19 mouse cellular contexts compared by ENCODE assay signal in genomic region chr4:133223875-133224274, GRCm38 (mm10). TPM values are rescaled to one million over a fixed set of nuclear protein-coding genes. Genes with fewer than 3 reads are reported as not detected.
DNase-seq lines count a peak whose midpoint lies in the region; ATAC-seq and TF ChIP-seq lines count a peak whose summit lies in the region.
"Had no signal": no experiment of that assay in that cellular context is flagged by ENCODE, and none has a peak within 500 bp of the region (broad histone marks: within the 10 kb centered on the region; RNA-seq: fewer than 3 reads in every experiment).

No protein-coding gene starts in this region.

- H3K9ac ChIP-seq in hindbrain, embryonic 13.5 days, result peak overlapping the region; percentile 43; the same call in 1 of the 2 replicates
- no peak overlapping the region for H3K9ac ChIP-seq in hindbrain, embryonic 12.5 days
- H3K9ac ChIP-seq in embryonic facial prominence, embryonic 12.5 days, result 0 out of 2 replicates have a peak overlapping the region, but pooled peaks have one; percentile 7
- H3K9ac ChIP-seq in limb, embryonic 13.5 days, result 0 out of 2 replicates have a peak overlapping the region, but pooled peaks have one; percentile 35
- H3K9ac ChIP-seq: lung, embryonic 15.5 days; midbrain, embryonic 15.5 days had no signal

- no peaks in the 10 kb centered on the region for H3K36me3 ChIP-seq in hindbrain, embryonic 13.5 days
- no peaks in the 10 kb centered on the region for H3K36me3 ChIP-seq in hindbrain, embryonic 12.5 days
- H3K36me3 ChIP-seq in E14TG2a.4 (ENCODE audit: insufficient read depth, low read length), result no peaks in the 10 kb centered on the region
- no peaks in the 10 kb centered on the region for H3K36me3 ChIP-seq in embryonic facial prominence, embryonic 12.5 days
- H3K36me3 ChIP-seq in limb, embryonic 13.5 days, result no peaks in the 10 kb centered on the region
- H3K36me3 ChIP-seq in kidney, adult 2 months (ENCODE audit: control insufficient read depth, insufficient read depth, low read length), result no peaks in the 10 kb centered on the region
- H3K36me3 ChIP-seq: lung, embryonic 15.5 days; midbrain, embryonic 15.5 days had no signal

- no peak for ATAC-seq in hindbrain, embryonic 13.5 days (ENCODE audit: low FRiP score)
- ATAC-seq in hindbrain, embryonic 12.5 days (ENCODE audit: low FRiP score), result no peak
- no peak for ATAC-seq in embryonic facial prominence, embryonic 12.5 days (ENCODE audit: insufficient number of reproducible peaks, insufficient read depth, low FRiP score, low TSS enrichment)
- ATAC-seq in limb, embryonic 13.5 days (ENCODE audit: low FRiP score, low read depth), result no peak
- ATAC-seq: forebrain, embryonic 16.5 days; intestine, embryonic 16.5 days; midbrain, embryonic 15.5 days had no signal

- no peak for DNase-seq in ovary, postnatal 14 days (ENCODE audit: low spot score)
- no peak for DNase-seq in kidney, postnatal 25 days
- DNase-seq in kidney, adult 2 months, result no peak
- DNase-seq: cerebellum, adult 2 months; cerebellum, postnatal 36 days; gastrocnemius, postnatal 36 days; thymus, postnatal 36 days had no signal

- no peak for TF ChIP-seq CTCF in E14TG2a.4 (conservative IDR thresholded peaks at IDR 0.05; ENCODE audit: low read length)
- no peak for TF ChIP-seq CTCF in kidney, adult 2 months (conservative IDR thresholded peaks at IDR 0.05; ENCODE audit: insufficient read depth, insufficient read length, low read depth, low read length)

- H3K9me3 ChIP-seq in hindbrain, embryonic 13.5 days, result no peaks in the 10 kb centered on the region
- no peaks in the 10 kb centered on the region for H3K9me3 ChIP-seq in hindbrain, embryonic 12.5 days (replicated peaks)
- H3K9me3 ChIP-seq in E14TG2a.4 (ENCODE audit: low read length), result no peaks in the 10 kb centered on the region
- H3K9me3 ChIP-seq in embryonic facial prominence, embryonic 12.5 days, result no peaks in the 10 kb centered on the region
- H3K9me3 ChIP-seq in limb, embryonic 13.5 days, result no peaks in the 10 kb centered on the region
- H3K9me3 ChIP-seq: lung, embryonic 15.5 days; midbrain, embryonic 15.5 days had no signal

- H3K4me1 ChIP-seq in hindbrain, embryonic 13.5 days (replicated peaks), result peaks cover 25% of the 10 kb centered on the region
- peaks cover 16% of the 10 kb centered on the region for H3K4me1 ChIP-seq in hindbrain, embryonic 12.5 days
- H3K4me1 ChIP-seq in E14TG2a.4 (replicated peaks; ENCODE audit: low read depth, low read length), result peaks cover 72% of the 10 kb centered on the region
- H3K4me1 ChIP-seq in embryonic facial prominence, embryonic 12.5 days, result peaks cover 17% of the 10 kb centered on the region; the same call in 1 of the 2 replicates
- H3K4me1 ChIP-seq in limb, embryonic 13.5 days, result peaks cover 20% of the 10 kb centered on the region
- no peaks in the 10 kb centered on the region for H3K4me1 ChIP-seq in kidney, adult 2 months (ENCODE audit: control insufficient read depth, insufficient read depth, low read length)

- H3K27ac ChIP-seq in hindbrain, embryonic 13.5 days, result no peak overlapping the region
- no peak overlapping the region for H3K27ac ChIP-seq in hindbrain, embryonic 12.5 days
- 0 out of 2 replicates have a peak overlapping the region, but pooled peaks have one; percentile 11 for H3K27ac ChIP-seq in embryonic facial prominence, embryonic 12.5 days
- no peak overlapping the region for H3K27ac ChIP-seq in limb, embryonic 13.5 days
- no peak overlapping the region for H3K27ac ChIP-seq in kidney, adult 2 months (ENCODE audit: insufficient read depth, low read depth, low read length)
- H3K27ac ChIP-seq: kidney, postnatal 0 days; lung, embryonic 15.5 days; midbrain, embryonic 15.5 days had no signal

- 38% methylated on average over 5 of the region's 5 CpGs for WGBS in hindbrain, embryonic 13.5 days
- WGBS in hindbrain, embryonic 12.5 days, result 32% methylated on average over 5 of the region's 5 CpGs
- WGBS in embryonic facial prominence, embryonic 12.5 days, result 41% methylated on average over 5 of the region's 5 CpGs
- 49% methylated on average over 5 of the region's 5 CpGs for whole genome bisulfite sequencing in limb, embryonic 13.5 days
- WGBS in kidney, adult 2 months, result 84% methylated on average over 5 of the region's 5 CpGs

- H3K4me3 ChIP-seq in hindbrain, embryonic 13.5 days, result no peak overlapping the region
- H3K4me3 ChIP-seq in hindbrain, embryonic 12.5 days, result no peak overlapping the region
- 0 out of 2 replicates have a peak overlapping the region, but pooled peaks have one; percentile 13 for H3K4me3 ChIP-seq in E14TG2a.4 (replicated peaks; ENCODE audit: low read length)
- H3K4me3 ChIP-seq in embryonic facial prominence, embryonic 12.5 days, result no peak overlapping the region
- H3K4me3 ChIP-seq in limb, embryonic 13.5 days, result no peak overlapping the region
- no peak overlapping the region for H3K4me3 ChIP-seq in kidney, adult 2 months (ENCODE audit: insufficient read depth, low read depth, low read length)
- H3K4me3 ChIP-seq: lung, embryonic 15.5 days; midbrain, embryonic 15.5 days had no signal

- H3K27me3 ChIP-seq in hindbrain, embryonic 13.5 days, result peaks cover 43% of the 10 kb centered on the region
- peaks cover 40% of the 10 kb centered on the region for H3K27me3 ChIP-seq in hindbrain, embryonic 12.5 days
- peaks cover 33% of the 10 kb centered on the region for H3K27me3 ChIP-seq in E14TG2a.4 (ENCODE audit: insufficient read depth, low read length)
- H3K27me3 ChIP-seq in embryonic facial prominence, embryonic 12.5 days, result peaks cover 28% of the 10 kb centered on the region
- peaks cover 33% of the 10 kb centered on the region for H3K27me3 ChIP-seq in limb, embryonic 13.5 days
- no peaks in the 10 kb centered on the region for H3K27me3 ChIP-seq in kidney, adult 2 months (replicated peaks; ENCODE audit: control insufficient read depth, insufficient read depth, low read length)

- H3K4me2 ChIP-seq in hindbrain, embryonic 13.5 days, result no peak overlapping the region
- H3K4me2 ChIP-seq in hindbrain, embryonic 12.5 days (replicated peaks), result no peak overlapping the region
- H3K4me2 ChIP-seq in embryonic facial prominence, embryonic 12.5 days (replicated peaks), result no peak overlapping the region
- no peak overlapping the region for H3K4me2 ChIP-seq in limb, embryonic 13.5 days (replicated peaks)
- H3K4me2 ChIP-seq: lung, embryonic 15.5 days; midbrain, embryonic 15.5 days had no signal

- TF ChIP-seq POLR2A in kidney, adult 2 months (IDR thresholded peaks at IDR 0.05; ENCODE audit: low read depth, low read length), result no peak

RNA-seq across cellular contexts. Expression of gene Gpr3, which starts 11.5 kb away (rescaled TPM):
- 0.52 and 1.4 TPM in 2 replicates for polyA plus RNA-seq in hindbrain, embryonic 13.5 days (2015; fragmentation: Nextera tagmentation; extraction: Ambion mirVana)
- polyA plus RNA-seq in hindbrain, embryonic 12.5 days (2016; fragmentation: Nextera tagmentation; extraction: Ambion mirVana), result 0.08 and 0.35 TPM in 2 replicates
- 0.13 TPM in 1 of 2 replicates, not detected in the other for polyA plus RNA-seq in embryonic facial prominence, embryonic 12.5 days (2016; fragmentation: Nextera tagmentation; extraction: Ambion mirVana)
- 0.32 and 0.38 TPM in 2 replicates for polyA plus RNA-seq in limb, embryonic 13.5 days (2015; fragmentation: Nextera tagmentation; extraction: Ambion mirVana)
- 0.39 and 0.53 TPM in 2 replicates for polyA plus RNA-seq in kidney, adult 2 months (2012; rRNA removed)
- polyA plus RNA-seq: liver, adult 2 months had no signal

RNA-seq across cellular contexts. Expression of gene Cd164l2, which starts 11.9 kb away (rescaled TPM):
- polyA plus RNA-seq in hindbrain, embryonic 13.5 days (2015; fragmentation: Nextera tagmentation; extraction: Ambion mirVana), result 0.78 and 2.5 TPM in 2 replicates
- 2.0 and 2.3 TPM in 2 replicates for polyA plus RNA-seq in hindbrain, embryonic 12.5 days (2016; fragmentation: Nextera tagmentation; extraction: Ambion mirVana)
- 2.2 and 3.7 TPM in 2 replicates for polyA plus RNA-seq in embryonic facial prominence, embryonic 12.5 days (2016; fragmentation: Nextera tagmentation; extraction: Ambion mirVana)
- polyA plus RNA-seq in limb, embryonic 13.5 days (2015; fragmentation: Nextera tagmentation; extraction: Ambion mirVana), result 2.8 and 5.9 TPM in 2 replicates
- polyA plus RNA-seq in kidney, adult 2 months (2012; rRNA removed), result 15.3 and 17.7 TPM in 2 replicates
- polyA plus RNA-seq: heart, embryonic 16.5 days; liver, adult 2 months had no signal

RNA-seq across cellular contexts. Expression of gene Map3k6, which starts 16.7 kb away (rescaled TPM):
- polyA plus RNA-seq in hindbrain, embryonic 13.5 days (2015; fragmentation: Nextera tagmentation; extraction: Ambion mirVana), result 1.9 and 2.0 TPM in 2 replicates
- 1.9 and 2.3 TPM in 2 replicates for polyA plus RNA-seq in hindbrain, embryonic 12.5 days (2016; fragmentation: Nextera tagmentation; extraction: Ambion mirVana)
- 2.6 and 2.7 TPM in 2 replicates for polyA plus RNA-seq in embryonic facial prominence, embryonic 12.5 days (2016; fragmentation: Nextera tagmentation; extraction: Ambion mirVana)
- 2.4 and 2.6 TPM in 2 replicates for polyA plus RNA-seq in limb, embryonic 13.5 days (2015; fragmentation: Nextera tagmentation; extraction: Ambion mirVana)
- 3.8 and 4.3 TPM in 2 replicates for polyA plus RNA-seq in kidney, adult 2 months (2012; rRNA removed)

RNA-seq across cellular contexts. Expression of gene Sytl1, which starts 39.0 kb away (rescaled TPM):
- 0.41 and 0.69 TPM in 2 replicates for polyA plus RNA-seq in hindbrain, embryonic 13.5 days (2015; fragmentation: Nextera tagmentation; extraction: Ambion mirVana)
- 0.67 and 1.2 TPM in 2 replicates for polyA plus RNA-seq in hindbrain, embryonic 12.5 days (2016; fragmentation: Nextera tagmentation; extraction: Ambion mirVana)
- polyA plus RNA-seq in embryonic facial prominence, embryonic 12.5 days (2016; fragmentation: Nextera tagmentation; extraction: Ambion mirVana), result 2.3 and 2.8 TPM in 2 replicates
- polyA plus RNA-seq in limb, embryonic 13.5 days (2015; fragmentation: Nextera tagmentation; extraction: Ambion mirVana), result 5.5 and 5.6 TPM in 2 replicates
- 5.9 TPM in 2 replicates for polyA plus RNA-seq in kidney, adult 2 months (2012; rRNA removed)

RNA-seq across cellular contexts. Expression of gene Tmem222, which starts 53.7 kb away (rescaled TPM):
- 101 and 102 TPM in 2 replicates for polyA plus RNA-seq in hindbrain, embryonic 13.5 days (2015; fragmentation: Nextera tagmentation; extraction: Ambion mirVana)
- 75.7 and 77.7 TPM in 2 replicates for polyA plus RNA-seq in hindbrain, embryonic 12.5 days (2016; fragmentation: Nextera tagmentation; extraction: Ambion mirVana)
- polyA plus RNA-seq in embryonic facial prominence, embryonic 12.5 days (2016; fragmentation: Nextera tagmentation; extraction: Ambion mirVana), result 80.2 and 81.8 TPM in 2 replicates
- 84.0 and 86.8 TPM in 2 replicates for polyA plus RNA-seq in limb, embryonic 13.5 days (2015; fragmentation: Nextera tagmentation; extraction: Ambion mirVana)
- 70.6 and 80.4 TPM in 2 replicates for polyA plus RNA-seq in kidney, adult 2 months (2012; rRNA removed)
